Mouse (Mus musculus) frontal cortex, postnatal 14 days (tissue): ENCODE measurements around the gene Tmem170b.
"Not testable (repeated sequence)": the region's sequence is repeated elsewhere in the genome, so short reads cannot be mapped to it uniquely, and the experiment has no call there.

ENCODE experiments used
- DNase-seq, 2 experiments: peaks; one replicate each; pipeline ENCODE4 v3.0.0; 2022; ENCODE audit warnings: low spot score in 2 of 2

The Tmem170b gene

DNA sequence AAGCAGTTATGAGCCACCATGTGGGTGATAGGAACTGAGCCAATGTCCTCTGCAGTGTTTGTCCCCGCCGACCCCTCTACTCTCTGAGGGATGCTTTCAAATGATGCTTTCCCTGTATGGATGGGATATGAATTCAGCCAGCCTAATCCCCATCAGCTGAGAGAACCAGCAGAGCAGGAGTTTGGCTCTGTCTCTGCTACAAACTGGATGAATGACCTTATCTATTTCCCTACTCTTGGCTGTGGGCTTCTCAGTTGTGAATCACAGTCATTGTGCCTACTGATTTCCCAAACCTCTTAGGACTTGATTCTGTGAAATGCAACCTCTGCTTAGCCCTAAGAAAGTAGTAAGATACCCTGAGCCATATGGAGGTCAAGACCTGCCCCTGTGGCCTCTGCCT is 64.2 kb downstream of the Tmem170b start:
- no peak for DNase-seq

DNA sequence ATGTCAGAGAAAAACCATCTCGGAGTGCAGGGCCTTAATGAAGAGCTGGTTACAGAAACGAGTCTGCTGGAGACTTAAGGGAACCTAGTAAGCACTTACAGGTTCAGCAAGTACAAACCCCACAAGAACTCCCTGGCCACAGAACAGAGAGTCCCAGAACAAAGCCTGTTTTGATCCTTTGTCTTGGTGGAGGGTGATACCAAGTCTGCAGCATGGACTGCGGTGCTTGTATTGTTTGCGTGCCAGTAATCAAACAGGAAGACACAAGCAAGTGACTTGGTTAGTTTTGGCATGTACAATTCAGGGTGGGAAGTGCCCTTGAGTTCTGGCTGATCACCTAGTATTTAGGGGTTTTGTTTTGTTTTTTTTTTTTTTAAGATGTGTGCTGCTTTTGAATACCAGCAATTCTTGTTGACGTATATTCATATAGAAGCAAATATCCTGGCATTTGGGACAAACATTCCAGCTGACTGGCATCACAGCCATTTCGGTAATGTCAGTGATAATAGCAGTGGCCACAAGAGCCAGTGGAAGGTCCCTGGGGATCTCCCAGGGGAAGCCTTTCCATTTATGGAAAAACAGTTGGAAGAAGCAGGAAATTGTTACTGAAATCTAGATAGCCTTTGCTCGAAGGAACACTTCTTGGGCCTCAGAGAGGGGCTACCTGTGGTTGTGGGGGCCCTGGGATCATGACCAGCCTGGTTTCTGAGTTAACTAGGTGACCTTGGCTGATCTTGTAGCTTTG is 64.9 kb downstream of the Tmem170b start:
- DNase-seq = no peak

DNA sequence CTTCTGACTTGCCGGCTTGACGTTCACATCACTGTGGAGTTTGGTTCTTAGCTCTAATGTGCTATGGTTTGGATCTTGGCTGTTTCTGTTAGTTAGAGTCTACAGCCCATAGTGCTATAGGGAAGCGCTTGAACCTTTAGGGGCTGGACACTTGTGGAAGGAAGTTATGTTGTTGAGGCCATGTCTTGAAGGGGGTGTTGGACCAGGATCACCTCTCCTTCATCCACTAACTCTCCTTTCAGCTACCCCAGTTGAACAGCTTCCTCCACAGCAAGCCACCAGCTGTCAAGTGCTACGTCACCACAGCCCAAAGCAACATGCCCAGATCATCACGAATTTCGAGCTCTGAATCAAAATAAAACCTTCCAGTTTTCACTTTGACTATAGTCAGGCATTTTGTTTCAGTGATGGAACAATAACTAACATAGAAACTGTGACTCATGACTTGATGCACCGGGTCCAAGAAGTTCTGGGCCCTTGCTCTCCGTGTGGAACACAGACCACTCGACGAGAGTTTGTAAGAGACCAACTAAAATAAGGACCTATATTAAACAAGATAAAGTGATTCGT is 65.5 kb downstream of the Tmem170b start:
- DNase-seq = no peak

DNA sequence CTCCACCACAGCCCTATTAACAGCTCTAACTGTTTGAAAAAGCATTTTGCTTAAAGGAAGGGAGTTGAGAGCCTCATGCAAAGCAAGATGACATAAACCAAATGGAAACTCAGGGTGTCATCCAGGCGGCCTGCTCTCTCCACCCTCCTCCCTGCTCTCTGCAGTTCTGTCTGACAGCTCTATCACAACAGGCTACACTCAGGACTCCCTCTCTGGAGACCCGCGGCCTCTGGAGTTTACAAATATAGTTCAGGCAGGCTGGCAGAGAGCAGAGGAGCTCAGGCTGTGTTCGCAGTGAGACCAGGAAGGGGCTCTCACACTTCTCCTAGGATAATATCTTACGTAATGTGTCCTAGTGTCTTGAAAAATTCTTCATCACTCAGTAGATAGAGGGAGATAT is 67.2 kb downstream of the Tmem170b start:
- not testable (repeated sequence) for DNase-seq

DNA sequence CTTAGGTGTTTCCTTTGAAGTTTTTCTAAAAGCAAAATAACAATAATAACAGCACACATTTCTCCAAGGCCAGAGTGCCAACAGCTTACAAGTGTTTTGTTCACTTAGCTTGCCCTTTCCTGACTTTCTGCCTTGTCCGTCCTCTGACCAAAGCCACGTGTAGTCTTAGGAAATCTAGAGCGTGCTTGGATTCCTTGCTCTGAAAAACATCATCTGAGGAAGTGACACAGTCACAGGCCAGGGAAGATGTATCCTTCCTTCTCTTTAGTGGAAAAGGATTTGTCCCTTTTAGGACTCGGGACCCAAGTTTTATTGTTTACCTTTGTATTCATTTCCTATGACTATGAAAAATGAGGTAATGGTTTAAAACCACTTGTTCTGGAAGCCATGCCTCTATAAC is 67.8 kb downstream of the Tmem170b start:
- no peak for DNase-seq

DNA sequence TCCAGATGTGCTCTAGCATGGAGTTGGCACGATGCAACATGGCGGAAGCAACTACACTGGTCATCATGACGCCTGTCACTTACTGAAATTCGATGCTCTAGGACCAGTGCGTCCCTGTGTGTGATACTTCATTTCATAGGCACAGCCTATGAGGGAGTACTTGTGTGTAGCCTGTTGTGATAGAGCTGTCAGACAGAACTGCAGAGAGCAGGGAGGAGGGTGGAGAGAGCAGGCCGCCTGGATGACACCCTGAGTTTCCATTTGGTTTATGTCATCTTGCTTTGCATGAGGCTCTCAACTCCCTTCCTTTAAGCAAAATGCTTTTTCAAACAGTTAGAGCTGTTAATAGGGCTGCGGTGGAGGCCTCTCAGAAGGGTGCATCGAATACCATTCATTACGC is 68.9 kb downstream of the Tmem170b start:
- not testable (repeated sequence) for DNase-seq

DNA sequence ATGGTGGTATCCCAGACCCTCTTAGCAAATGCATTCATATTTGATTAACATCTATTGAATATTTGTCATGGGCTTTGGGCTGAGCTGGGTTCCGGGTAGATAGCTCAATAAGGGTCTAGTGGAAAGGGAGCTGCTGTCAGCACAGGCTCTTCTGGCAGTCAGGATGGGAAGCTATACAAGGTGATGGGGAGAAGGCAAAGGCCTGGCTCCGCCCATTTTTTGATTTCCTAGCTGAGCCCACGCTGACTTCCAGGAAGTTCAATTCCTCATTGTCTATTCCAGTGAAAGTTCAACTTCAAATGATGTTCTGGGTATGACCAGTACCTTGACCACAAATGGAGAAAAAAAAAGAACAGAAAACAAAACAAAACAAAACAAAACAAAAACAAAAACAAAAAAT is 69.8 kb downstream of the Tmem170b start:
- DNase-seq = no peak

DNA sequence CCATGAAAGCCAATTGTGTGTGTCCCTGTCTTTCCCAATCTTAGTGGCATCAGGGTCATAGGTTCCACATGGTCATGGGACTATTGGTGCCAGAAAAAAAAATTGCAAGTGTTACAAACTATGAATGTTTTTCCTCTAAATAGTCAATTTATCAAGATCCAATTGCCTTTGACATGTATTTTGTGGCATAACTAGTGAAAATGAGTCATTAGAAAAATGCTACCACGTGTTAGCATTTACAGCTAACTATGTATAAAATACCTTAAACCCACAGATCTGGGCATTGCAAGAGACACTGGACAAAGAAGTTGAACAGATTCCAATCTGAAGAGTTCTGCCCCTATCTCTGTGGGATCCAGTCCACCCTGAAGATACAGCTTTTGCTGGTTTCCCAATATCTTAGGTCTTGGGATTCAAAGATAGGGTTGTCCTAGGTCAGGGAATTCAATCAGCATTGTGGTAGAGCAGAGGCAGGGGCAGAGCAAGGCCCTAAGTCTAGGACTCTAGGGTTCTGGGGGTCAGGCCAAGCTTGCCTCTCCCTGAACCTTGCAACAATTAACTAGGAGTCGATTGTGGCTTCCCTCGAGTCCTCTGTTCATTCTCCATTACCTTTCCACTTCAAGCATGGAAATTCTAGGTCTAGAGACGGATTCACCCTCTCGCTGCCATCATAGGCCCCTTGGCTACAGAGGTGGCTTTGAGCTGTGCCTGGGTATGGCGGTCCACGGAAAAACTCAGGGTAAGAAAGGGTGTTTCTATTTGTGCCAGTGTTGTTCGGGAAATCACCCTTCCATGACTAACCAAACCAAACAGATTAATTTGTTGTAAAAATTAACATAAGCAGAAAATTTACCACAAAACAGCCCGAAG is 70.5 kb downstream of the Tmem170b start:
- no peak for DNase-seq

DNA sequence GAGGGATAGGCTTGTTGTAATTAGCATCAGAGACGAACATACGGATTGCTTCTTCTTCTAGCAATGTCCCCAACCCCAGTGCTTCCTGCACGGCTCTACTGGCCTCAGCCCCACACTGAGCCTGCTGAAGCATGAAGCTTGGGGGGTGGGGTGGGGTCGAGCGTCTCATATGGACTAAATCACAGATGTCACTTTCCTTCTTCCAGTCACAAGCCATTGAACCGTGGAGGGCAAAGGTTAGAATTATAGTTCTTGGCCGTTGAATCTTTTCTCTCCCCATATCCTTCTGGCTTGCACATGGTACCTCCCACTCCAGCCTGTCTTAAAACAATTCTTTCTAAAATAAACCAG is 71.1 kb downstream of the Tmem170b start:
- no peak for DNase-seq

DNA sequence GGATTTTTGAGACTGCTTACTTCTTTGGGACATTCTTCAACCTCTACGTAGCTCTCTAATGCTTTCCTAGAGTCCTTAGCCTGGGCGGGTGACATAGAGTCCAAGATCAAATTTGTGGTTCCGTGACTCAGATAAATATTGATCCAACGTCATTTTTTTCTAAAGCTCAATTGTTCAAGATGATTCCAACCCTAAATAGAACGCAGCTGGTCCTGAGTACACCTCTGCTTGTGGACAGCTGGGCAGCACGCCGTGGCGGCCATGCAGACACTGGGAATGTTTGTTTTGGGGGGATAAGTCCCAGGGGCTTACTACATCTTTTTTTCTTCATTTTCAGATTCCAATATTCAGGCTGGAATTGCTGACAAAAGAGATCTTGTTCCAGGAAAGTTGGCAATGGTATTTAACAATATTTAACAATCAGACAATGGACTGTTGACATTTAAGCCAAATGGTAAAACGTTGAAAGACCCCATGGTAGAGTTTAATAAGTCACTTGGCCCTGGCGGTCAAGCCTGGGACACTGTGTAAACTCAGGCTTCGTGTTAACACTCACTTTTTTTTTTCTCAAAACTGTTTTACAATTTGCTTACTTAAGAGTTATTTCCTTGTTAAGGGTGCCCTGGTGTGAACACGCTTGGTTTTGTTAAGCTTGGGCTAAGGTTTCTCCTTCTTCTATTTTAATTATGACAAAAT is 75.3 kb downstream of the Tmem170b start:
- no peak for DNase-seq

DNA sequence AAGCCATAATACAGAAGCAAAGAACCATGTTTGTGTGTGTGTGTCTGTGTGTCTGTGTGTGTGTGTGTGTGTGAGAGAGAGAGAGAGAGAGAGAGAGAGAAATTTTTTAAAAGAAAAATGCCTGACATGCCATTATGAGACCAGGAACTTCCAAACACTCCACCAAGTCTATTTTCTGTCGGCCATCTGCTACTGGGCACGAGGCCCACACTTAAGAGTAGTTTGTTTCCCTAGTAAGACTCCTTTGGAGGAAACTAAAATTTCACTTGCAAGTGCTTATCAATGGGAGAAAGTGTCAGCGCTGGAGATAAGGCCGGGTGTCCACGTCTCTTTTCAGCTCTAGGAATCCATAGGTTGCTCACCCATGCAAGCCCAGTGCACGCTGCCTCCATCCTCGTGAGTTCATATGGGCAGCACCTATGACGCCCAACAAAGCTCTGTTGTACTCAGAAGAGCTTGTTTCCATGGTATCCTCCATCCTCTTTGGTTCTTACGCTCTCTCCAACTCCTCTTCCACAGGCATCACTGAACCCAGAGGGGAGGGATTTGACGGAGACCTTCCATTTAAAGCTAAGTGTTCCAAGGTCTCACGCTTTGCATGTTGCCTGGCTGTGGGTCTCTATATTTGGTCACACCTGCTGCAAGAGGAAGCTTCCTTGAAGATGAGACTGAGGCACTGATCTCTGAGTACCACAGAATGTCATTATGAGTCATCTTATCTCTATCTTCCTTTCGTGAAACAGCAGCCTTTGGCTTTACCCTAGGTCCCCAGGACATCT is 76.8 kb downstream of the Tmem170b start:
- DNase-seq = no peak

DNA sequence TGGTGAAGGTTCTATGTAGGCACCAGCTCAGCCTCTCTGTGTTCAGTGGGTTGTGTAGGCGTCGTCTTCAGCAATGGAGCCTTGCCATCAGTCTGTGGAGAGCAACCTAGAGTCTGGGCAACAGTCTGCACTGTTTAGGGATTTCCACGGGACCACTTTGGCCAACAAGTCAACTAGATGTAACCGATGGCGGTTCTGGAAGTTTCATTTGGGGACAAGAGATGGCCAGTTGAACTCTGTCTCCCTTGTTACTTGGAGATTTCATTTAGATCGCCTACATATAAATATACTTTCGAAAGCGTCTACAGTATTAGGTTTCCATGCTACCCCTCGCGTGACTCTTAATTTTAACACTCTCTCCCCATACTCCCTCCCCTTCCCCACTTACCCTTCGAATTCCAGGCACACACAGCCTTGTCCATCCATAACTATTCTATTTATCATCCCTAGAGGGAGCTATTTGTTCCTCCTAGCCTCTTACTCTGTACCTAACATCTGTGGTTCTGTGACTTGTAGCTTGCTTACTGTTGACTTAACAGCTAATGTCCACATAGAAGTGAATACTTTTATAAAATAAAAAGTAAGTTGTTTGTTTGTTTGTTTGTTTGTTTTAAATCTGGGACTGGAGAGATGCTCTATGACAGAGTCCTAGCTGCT is 77.8 kb downstream of the Tmem170b start:
- no peak for DNase-seq

DNA sequence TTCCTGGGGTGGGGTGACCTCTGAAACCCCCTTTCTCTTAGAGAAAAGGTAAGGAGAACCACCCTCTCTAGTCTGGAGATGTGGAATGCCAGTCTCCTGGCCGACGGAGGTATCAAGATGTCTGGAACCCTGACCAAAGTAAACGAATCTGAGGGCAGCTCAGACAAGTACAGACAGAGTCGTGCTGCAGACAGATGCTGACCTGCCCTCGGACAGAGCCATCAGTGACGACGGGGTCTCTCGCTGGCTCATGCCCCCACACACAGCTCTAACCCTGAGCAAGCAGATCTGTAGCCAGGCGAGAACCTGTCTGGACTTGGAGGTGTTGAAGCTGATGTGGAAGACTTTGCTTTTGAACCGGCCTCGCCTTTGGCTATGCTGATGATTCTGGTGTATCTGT is 79.8 kb downstream of the Tmem170b start:
- no peak for DNase-seq

DNA sequence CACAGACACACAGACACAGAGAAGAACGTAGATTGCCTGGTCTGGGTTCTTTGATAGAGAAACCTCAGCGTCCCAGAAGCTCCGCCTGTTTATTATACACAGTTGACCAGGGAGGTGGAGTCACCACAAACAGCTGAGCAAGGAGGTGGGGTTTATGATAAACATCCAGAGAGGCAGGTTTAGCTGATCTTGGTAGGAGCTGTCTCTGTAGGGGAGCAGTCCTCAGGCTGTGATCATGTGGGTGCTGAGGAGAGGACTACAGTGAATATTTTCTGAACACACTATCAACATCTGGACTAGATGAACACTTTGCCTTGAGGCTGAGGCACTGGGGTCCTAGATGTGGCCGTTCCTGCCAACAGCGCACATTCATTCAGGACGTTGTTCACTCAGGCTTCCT is 83.3 kb downstream of the Tmem170b start:
- DNase-seq = no peak

DNA sequence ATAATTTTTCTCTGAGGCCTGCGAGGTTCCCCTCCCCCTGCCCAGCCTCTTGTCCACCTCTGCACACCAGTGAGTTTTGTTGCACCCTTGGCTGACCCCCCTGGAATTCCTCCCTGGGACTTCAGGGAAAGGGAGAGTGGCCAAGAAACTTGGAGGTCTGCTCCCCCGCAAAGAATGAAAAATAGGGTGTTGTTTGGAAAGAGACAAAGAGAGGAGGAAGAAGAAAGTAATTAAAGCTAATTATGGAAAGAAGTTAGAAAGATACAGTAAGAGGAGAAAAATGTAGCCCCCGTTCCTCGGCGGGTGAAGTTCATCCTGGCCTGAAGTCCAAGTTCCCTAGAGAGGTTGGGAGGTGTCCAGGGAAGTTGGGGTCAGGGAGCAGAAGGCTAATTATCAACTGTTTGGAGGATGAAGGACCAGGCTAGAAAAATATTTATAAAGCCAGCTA is 83.9 kb downstream of the Tmem170b start:
- DNase-seq = no peak
